Mouse (Mus musculus): ENCODE measurements at regions not wholly inside any gene's neighbourhood (a gene's known extent, or its start where the extent isn't known, plus 50 kb on each side); places are given as distances from the start of the nearest gene placed in this dataset.

GRCm38 (mm10) chr12:79967491-79968255, 145.1 kb downstream of the Zfp36l1 start:
- DNase-seq (ENCODE audit: low spot score in 2 of 2) = no peak

- no peak for DNase-seq (ENCODE audit: low spot score in 2 of 2)
Measured at GRCm38 (mm10) chr12:79966621-79967490, 146.0 kb downstream of the Zfp36l1 start.

- no peak for DNase-seq (ENCODE audit: low spot score in 2 of 2)
Measured at GRCm38 (mm10) chr12:79966289-79966615, 146.6 kb downstream of the Zfp36l1 start.

GRCm38 (mm10) chr12:79965471-79966288, 147.1 kb downstream of the Zfp36l1 start:
- DNase-seq (ENCODE audit: low spot score in 2 of 2) = no peak

- no peak for DNase-seq (ENCODE audit: low spot score in 2 of 2)
Measured at GRCm38 (mm10) chr12:79963443-79964025, 149.3 kb downstream of the Zfp36l1 start.

- DNase-seq (ENCODE audit: low spot score in 2 of 2) = no peak
Measured at GRCm38 (mm10) chr12:79962649-79963236, 150.1 kb downstream of the Zfp36l1 start.

- no peak for DNase-seq (ENCODE audit: low spot score in 2 of 2)
Measured at GRCm38 (mm10) chr12:79961881-79962280, 150.9 kb downstream of the Zfp36l1 start.

- DNase-seq (ENCODE audit: low spot score in 2 of 2) = no peak
Measured at GRCm38 (mm10) chr12:79961076-79961475, 151.7 kb downstream of the Zfp36l1 start.

GRCm38 (mm10) chr12:79960446-79960845, 152.4 kb downstream of the Zfp36l1 start:
- no peak for DNase-seq (ENCODE audit: low spot score in 2 of 2)

- DNase-seq (ENCODE audit: low spot score in 2 of 2) = no peak
Measured at GRCm38 (mm10) chr12:79959540-79960305, 153.1 kb downstream of the Zfp36l1 start.

GRCm38 (mm10) chr12:79957211-79957610, 155.6 kb downstream of the Zfp36l1 start:
- no peak for DNase-seq (ENCODE audit: low spot score in 2 of 2)

- no peak for DNase-seq (ENCODE audit: low spot score in 2 of 2)
Measured at GRCm38 (mm10) chr12:79956351-79956750, 156.5 kb downstream of the Zfp36l1 start.

- no peak for DNase-seq (ENCODE audit: low spot score in 2 of 2)
Measured at GRCm38 (mm10) chr12:79955501-79955900, 157.3 kb downstream of the Zfp36l1 start.

- no peak for DNase-seq (ENCODE audit: low spot score in 2 of 2)
Measured at GRCm38 (mm10) chr12:79950579-79951112, 162.2 kb downstream of the Zfp36l1 start.

GRCm38 (mm10) chr12:79949101-79949824, 163.6 kb downstream of the Zfp36l1 start:
- DNase-seq (ENCODE audit: low spot score in 2 of 2) = no peak

GRCm38 (mm10) chr12:79947574-79947973, 165.2 kb downstream of the Zfp36l1 start:
- DNase-seq (ENCODE audit: low spot score in 2 of 2) = no peak

- DNase-seq (ENCODE audit: low spot score in 2 of 2) = no peak
Measured at GRCm38 (mm10) chr12:79946777-79947176, 166.0 kb downstream of the Zfp36l1 start.

- no peak for DNase-seq (ENCODE audit: low spot score in 2 of 2)
Measured at GRCm38 (mm10) chr12:79945899-79946298, 166.9 kb downstream of the Zfp36l1 start.

- no peak for DNase-seq (ENCODE audit: low spot score in 2 of 2)
Measured at GRCm38 (mm10) chr12:79944714-79945493, 167.9 kb downstream of the Zfp36l1 start.
